Mouse (Mus musculus) small intestine, adult 2 months (tissue): ENCODE data around the gene Cdh12.

Experiments used
- CTCF ChIP-seq: fragments of 200-500 bp; IDR thresholded peaks from 2 replicates; pipeline ENCODE4 v1.5.1; 2012; ENCODE audit warnings: low read depth, mild to moderate bottlenecking, control low read depth, inconsistent platforms, low read length, moderate library complexity, mixed read lengths; ENCODE audit not compliant: insufficient replicate concordance, insufficient read length; ENCODE audit errors: extremely low read depth
- POLR2A ChIP-seq: fragments of 200-500 bp; IDR thresholded peaks from 2 replicates; pipeline ENCODE4 v1.6.1; 2012; ENCODE audit warnings: low read depth, mild to moderate bottlenecking, control low read depth, inconsistent platforms, low read length, moderate library complexity

- no peak for TF ChIP-seq CTCF
- TF ChIP-seq POLR2A = no peak
Observed at GRCm38 (mm10) chr15:21069264-21069663, 620.2 kb downstream of the Cdh12 start.
